Mouse (Mus musculus) frontal cortex, postnatal 14 days (tissue): ENCODE measurements at regions not wholly inside any gene's neighbourhood (a gene's known extent, or its start where the extent isn't known, plus 50 kb on each side); places are given as distances from the start of the nearest gene placed in this dataset.
A peak's percentile ranks its signal among the peaks of the same experiment; 100 is the strongest.

Experiments
- DNase-seq, 2 experiments: peaks; one replicate each; pipeline ENCODE4 v3.0.0; 2022; ENCODE audit warnings: low spot score in 2 of 2

GRCm38 (mm10) chr8:7799221-7799620 is 861.8 kb downstream of the Efnb2 start:
- no peak for DNase-seq

GRCm38 (mm10) chr8:7796156-7796555 is 864.9 kb downstream of the Efnb2 start:
- no peak for DNase-seq

- no peak for DNase-seq
These were observed 897.2 kb downstream of the Efnb2 start for GRCm38 (mm10) chr8:7763820-7764219.

- no peak for DNase-seq
These were observed 900.1 kb downstream of the Efnb2 start for GRCm38 (mm10) chr8:7760987-7761386.

- DNase-seq = no peak
These were observed 928.3 kb downstream of the Efnb2 start for GRCm38 (mm10) chr8:7732726-7733125.

GRCm38 (mm10) chr8:7721880-7722279 is 939.2 kb downstream of the Efnb2 start:
- no peak for DNase-seq

GRCm38 (mm10) chr8:7718898-7719696 is 941.9 kb downstream of the Efnb2 start:
- peak; percentile 21 to 35 for DNase-seq

- DNase-seq = no peak
These were observed 950.3 kb downstream of the Efnb2 start for GRCm38 (mm10) chr8:7710764-7711163.

- no peak for DNase-seq
These were observed 951.6 kb downstream of the Efnb2 start for GRCm38 (mm10) chr8:7709406-7709805.

- DNase-seq = no peak
These were observed 969.6 kb downstream of the Efnb2 start for GRCm38 (mm10) chr8:7691355-7691996.

- no peak for DNase-seq
These were observed 1007.2 kb downstream of the Efnb2 start for GRCm38 (mm10) chr8:7653804-7654203.
